Mouse (Mus musculus) limb, embryonic 10.5 days (tissue): Measurements from ENCODE around the gene Aak1. TPM values are rescaled to one million over a fixed set of nuclear protein-coding genes. Genes with fewer than 3 reads are reported as not detected.

Source experiments
- DNase-seq: peaks from one replicate; pipeline ENCODE4 v3.0.0-alpha.2; 2017; ENCODE audit warnings: low spot score
- H3K27ac ChIP-seq: fragments of 300-500 bp; sonication (generic); 2 replicates; pipeline ENCODE4 v1.5.1; 2016; ENCODE audit warnings: mild to moderate bottlenecking
- H3K27me3 ChIP-seq: fragments of 300-500 bp; sonication (generic); 2 replicates; pipeline ENCODE4 v1.6.1; 2016; ENCODE audit warnings: low read depth, mild to moderate bottlenecking; ENCODE audit not compliant: poor library complexity, severe bottlenecking
- H3K36me3 ChIP-seq: fragments of 300-500 bp; sonication (generic); 2 replicates; pipeline ENCODE4 v1.6.1; 2016; ENCODE audit warnings: mild to moderate bottlenecking, moderate library complexity
- H3K4me1 ChIP-seq: fragments of 300-500 bp; sonication (generic); 2 replicates; pipeline ENCODE4 v1.6.1; 2016
- H3K4me3 ChIP-seq: fragments of 300-500 bp; sonication (generic); 2 replicates; pipeline ENCODE4 v1.5.1; 2016; ENCODE audit warnings: mild to moderate bottlenecking, moderate library complexity
- H3K9me3 ChIP-seq: fragments of 300-500 bp; sonication (generic); replicated peaks from 2 replicates; pipeline ENCODE4 v1.6.1; 2016; ENCODE audit warnings: mild to moderate bottlenecking
- WGBS: fragments of 180-500 bp; shearing (Covaris S2); methylation state at CpG from one replicate; pipeline ENCODE4 v1.1.7; 2016; 5-methylcytosine and 5-hydroxymethylcytosine counted together
- polyA plus RNA-seq: library from polyadenylated mRNA; unstranded; fragments of >200 nt; fragmentation: Nextera tagmentation; extraction: Ambion mirVana; gene quantifications from 2 replicates; pipeline ENCODE4 v1.2.1, GENCODE M21; 2016

The Aak1 gene
- 11.2 and 13.3 TPM in 2 replicates for polyA plus RNA-seq

GRCm38 (mm10) chr6:86848915-86849644, at the start of gene Aak1:
Gene Aak1, plus strand, starts transcription at chr6:86849517.
- H3K9me3 ChIP-seq = no peaks in the 10 kb centered on the region
- H3K4me3 ChIP-seq = peak within 1 kb of the TSS; percentile 87
- DNase-seq = peak; percentile 97
- H3K27ac ChIP-seq = peak within 1 kb of the TSS; percentile 94
- 1% methylated on average over 60 of the region's 60 CpGs for WGBS
- peaks cover 32% of the 10 kb centered on the region for H3K4me1 ChIP-seq
- peaks cover 8% of the 10 kb centered on the region for H3K36me3 ChIP-seq
- no peaks in the 10 kb centered on the region for H3K27me3 ChIP-seq

- Histone ChIP-seq H3K27ac (no peak overlapping the region), H3K4me1 (no peaks in the 10 kb centered on the region), H3K27me3 (peaks cover 20% of the 10 kb centered on the region), H3K4me3 (no peak overlapping the region), H3K36me3 (no peaks in the 10 kb centered on the region), H3K9me3 (no peaks in the 10 kb centered on the region)
- DNase-seq = no peak
- 91% methylated on average over 3 of the region's 3 CpGs for WGBS
Measured at GRCm38 (mm10) chr6:86800467-86800866, 48.9 kb upstream of the Aak1 start.

GRCm38 (mm10) chr6:86801431-86801830, 47.9 kb upstream of the Aak1 start:
- H3K9me3 ChIP-seq = no peaks in the 10 kb centered on the region
- no peak overlapping the region for H3K27ac ChIP-seq
- H3K27me3 ChIP-seq = peaks cover 12% of the 10 kb centered on the region
- WGBS = 36% methylated on average over 11 of the region's 11 CpGs
- no peaks in the 10 kb centered on the region for H3K36me3 ChIP-seq
- no peak for DNase-seq
- no peaks in the 10 kb centered on the region for H3K4me1 ChIP-seq
- H3K4me3 ChIP-seq = no peak overlapping the region

GRCm38 (mm10) chr6:86804646-86805045, 44.7 kb upstream of the Aak1 start:
- Histone ChIP-seq H3K4me1 (no peaks in the 10 kb centered on the region), H3K36me3 (no peaks in the 10 kb centered on the region), H3K9me3 (no peaks in the 10 kb centered on the region), H3K27me3 (no peaks in the 10 kb centered on the region), H3K4me3 (no peak overlapping the region), H3K27ac (no peak overlapping the region)
- no peak for DNase-seq
- WGBS = 81% methylated on average over 3 of the region's 3 CpGs

GRCm38 (mm10) chr6:86806455-86807086, 42.7 kb upstream of the Aak1 start:
- peak; percentile 72 for DNase-seq
- Histone ChIP-seq H3K36me3 (no peaks in the 10 kb centered on the region), H3K4me1 (no peaks in the 10 kb centered on the region), H3K27me3 (no peaks in the 10 kb centered on the region), H3K9me3 (no peaks in the 10 kb centered on the region), H3K27ac (no peak overlapping the region), H3K4me3 (no peak overlapping the region)
- WGBS = 3% methylated on average over 5 of the region's 5 CpGs

- Histone ChIP-seq H3K27ac (no peak overlapping the region), H3K4me3 (no peak overlapping the region), H3K36me3 (no peaks in the 10 kb centered on the region), H3K4me1 (peaks cover 20% of the 10 kb centered on the region), H3K9me3 (no peaks in the 10 kb centered on the region), H3K27me3 (no peaks in the 10 kb centered on the region)
- 64% methylated on average over 4 of the region's 4 CpGs for WGBS
- DNase-seq = no peak
Measured at GRCm38 (mm10) chr6:86812919-86813318, 36.4 kb upstream of the Aak1 start.

GRCm38 (mm10) chr6:86813341-86813740, 36.0 kb upstream of the Aak1 start:
- 15% methylated on average over 3 of the region's 3 CpGs for WGBS
- Histone ChIP-seq H3K27ac (no peak overlapping the region), H3K4me1 (peaks cover 20% of the 10 kb centered on the region), H3K27me3 (no peaks in the 10 kb centered on the region), H3K9me3 (no peaks in the 10 kb centered on the region), H3K4me3 (no peak overlapping the region), H3K36me3 (no peaks in the 10 kb centered on the region)
- DNase-seq = peak; percentile 41

GRCm38 (mm10) chr6:86814926-86815325, 34.4 kb upstream of the Aak1 start:
- Histone ChIP-seq H3K27me3 (no peaks in the 10 kb centered on the region), H3K36me3 (no peaks in the 10 kb centered on the region), H3K27ac (peak overlapping the region; percentile 58), H3K4me1 (peaks cover 20% of the 10 kb centered on the region), H3K4me3 (peak overlapping the region; percentile 35), H3K9me3 (no peaks in the 10 kb centered on the region)
- WGBS = 50% methylated on average over 3 of the region's 3 CpGs
- DNase-seq = no peak

GRCm38 (mm10) chr6:86815436-86815835, 33.9 kb upstream of the Aak1 start:
- peak; percentile 64 for DNase-seq
- H3K9me3 ChIP-seq = no peaks in the 10 kb centered on the region
- H3K36me3 ChIP-seq = no peaks in the 10 kb centered on the region
- H3K27me3 ChIP-seq = no peaks in the 10 kb centered on the region
- peak overlapping the region; percentile 58 for H3K27ac ChIP-seq
- H3K4me1 ChIP-seq = peaks cover 20% of the 10 kb centered on the region
- peak overlapping the region; percentile 35 for H3K4me3 ChIP-seq
- WGBS = 7% methylated on average over 7 of the region's 7 CpGs

- no peaks in the 10 kb centered on the region for H3K9me3 ChIP-seq
- no peak overlapping the region for H3K4me3 ChIP-seq
- DNase-seq = peak; percentile 37
- WGBS = 21% methylated on average over 8 of the region's 8 CpGs
- no peaks in the 10 kb centered on the region for H3K36me3 ChIP-seq
- no peaks in the 10 kb centered on the region for H3K27me3 ChIP-seq
- H3K27ac ChIP-seq = no peak overlapping the region
- peaks cover 20% of the 10 kb centered on the region for H3K4me1 ChIP-seq
Measured at GRCm38 (mm10) chr6:86816586-86816985, 32.7 kb upstream of the Aak1 start.

- H3K4me1 ChIP-seq = peaks cover 27% of the 10 kb centered on the region
- H3K27ac ChIP-seq = no peak overlapping the region
- WGBS = 80% methylated on average over 4 of the region's 4 CpGs
- H3K4me3 ChIP-seq = no peak overlapping the region
- no peaks in the 10 kb centered on the region for H3K36me3 ChIP-seq
- DNase-seq = no peak
- no peaks in the 10 kb centered on the region for H3K9me3 ChIP-seq
- peaks cover 20% of the 10 kb centered on the region for H3K27me3 ChIP-seq
Measured at GRCm38 (mm10) chr6:86818914-86819313, 30.4 kb upstream of the Aak1 start.

- Histone ChIP-seq H3K27ac (no peak overlapping the region), H3K4me1 (peaks cover 23% of the 10 kb centered on the region), H3K36me3 (no peaks in the 10 kb centered on the region), H3K4me3 (no peak overlapping the region), H3K27me3 (peaks cover 28% of the 10 kb centered on the region), H3K9me3 (no peaks in the 10 kb centered on the region)
- WGBS = 81% methylated on average over 5 of the region's 5 CpGs
- DNase-seq = no peak
Measured at GRCm38 (mm10) chr6:86819926-86820325, 29.4 kb upstream of the Aak1 start.

GRCm38 (mm10) chr6:86820690-86821089, 28.6 kb upstream of the Aak1 start:
- Histone ChIP-seq H3K36me3 (no peaks in the 10 kb centered on the region), H3K4me1 (peaks cover 16% of the 10 kb centered on the region), H3K27me3 (peaks cover 28% of the 10 kb centered on the region), H3K27ac (no peak overlapping the region), H3K4me3 (no peak overlapping the region), H3K9me3 (no peaks in the 10 kb centered on the region)
- 64% methylated on average over 7 of the region's 7 CpGs for WGBS
- DNase-seq = no peak
